Mouse (Mus musculus) liver, adult 2 months (tissue): Measurements from ENCODE around the gene Prss57. TPM values are rescaled to one million over a fixed set of nuclear protein-coding genes. Genes with fewer than 3 reads are reported as not detected.

Experiments used
- DNase-seq: peaks from one replicate; pipeline ENCODE4 v3.0.0-alpha.2; 2011; ENCODE audit warnings: low read depth, low spot score; ENCODE audit errors: extremely low read depth
- H3K27ac ChIP-seq: fragments of 200-500 bp; replicated peaks from 2 replicates; pipeline ENCODE4 v1.5.1; 2012; ENCODE audit warnings: low read depth, mild to moderate bottlenecking, control low read depth, inconsistent platforms, low read length; ENCODE audit not compliant: insufficient read depth
- H3K27me3 ChIP-seq: fragments of 200-500 bp; 2 replicates; pipeline ENCODE4 v1.6.1; 2012; ENCODE audit warnings: mild to moderate bottlenecking, moderate library complexity, low read length, inconsistent platforms; ENCODE audit not compliant: control insufficient read depth, insufficient read depth
- H3K36me3 ChIP-seq: fragments of 200-500 bp; 2 replicates; pipeline ENCODE4 v1.6.1; 2012; ENCODE audit warnings: low read length, inconsistent platforms; ENCODE audit not compliant: control insufficient read depth, insufficient read depth
- H3K4me1 ChIP-seq: fragments of 200-500 bp; 2 replicates; pipeline ENCODE4 v1.6.1; 2011; ENCODE audit warnings: low read length; ENCODE audit not compliant: control insufficient read depth, insufficient read depth
- H3K4me3 ChIP-seq: fragments of 200-500 bp; 2 replicates; pipeline ENCODE4 v1.5.1; 2011; ENCODE audit warnings: low read depth, mild to moderate bottlenecking, control low read depth, low read length, moderate library complexity; ENCODE audit not compliant: insufficient read depth
- H3K79me2 ChIP-seq: fragments of 200-500 bp; 2 replicates; pipeline ENCODE4 v1.6.1; 2012; ENCODE audit warnings: inconsistent platforms, mild to moderate bottlenecking, low read length, moderate library complexity; ENCODE audit not compliant: control insufficient read depth, insufficient read depth
- H3K9ac ChIP-seq: fragments of 200-500 bp; 2 replicates; pipeline ENCODE4 v1.6.1; 2012; ENCODE audit warnings: low read depth, mild to moderate bottlenecking, control low read depth, inconsistent platforms, low read length
- CTCF ChIP-seq: fragments of 200-500 bp; IDR thresholded peaks from 2 replicates; pipeline ENCODE4 v1.5.1; 2011; ENCODE audit warnings: low read depth, low read length, control low read depth
- POLR2A ChIP-seq: fragments of 200-500 bp; IDR thresholded peaks from 2 replicates; pipeline ENCODE4 v1.6.1; 2011; ENCODE audit warnings: low read length, control low read depth; ENCODE audit not compliant: insufficient read depth; ENCODE audit errors: extremely low read depth
- WGBS: fragments of 180-500 bp; shearing (Covaris S2); methylation state at CpG from one replicate; pipeline ENCODE4 v1.1.7; 2018; 5-methylcytosine and 5-hydroxymethylcytosine counted together
- polyA plus RNA-seq: library from polyadenylated mRNA; depleted of rRNA; stranded (reverse); fragments of >200 nt; gene quantifications from 2 replicates; pipeline ENCODE4 v1.2.3, GENCODE M21; 2012
- total RNA-seq: library from RNA; depleted of rRNA; stranded (reverse); fragments of >200 nt; gene quantifications from 2 replicates; pipeline ENCODE4 v1.2.3, GENCODE M21; 2014

Gene Prss57
- total and polyA plus RNA-seq, 2 experiments = not detected

- Histone ChIP-seq H3K36me3 (no peaks in the 10 kb centered on the region), H3K27ac (peak overlapping the region; percentile 17; the same call in 1 of the 2 replicates), H3K4me1 (peaks cover 10% of the 10 kb centered on the region), H3K4me3 (no peak overlapping the region), H3K27me3 (no peaks in the 10 kb centered on the region), H3K79me2 (no peaks in the 10 kb centered on the region), H3K9ac (no peak overlapping the region)
- 57% methylated on average over 5 of the region's 5 CpGs for WGBS
- DNase-seq = peak; percentile 80
- TF ChIP-seq CTCF (no peak), POLR2A (no peak)
Measured at GRCm38 (mm10) chr10:79814271-79814842, 23.6 kb upstream of the Prss57 start.

- DNase-seq = peak; percentile 40
- Histone ChIP-seq H3K4me3 (no peak overlapping the region), H3K4me1 (peaks cover 10% of the 10 kb centered on the region), H3K27ac (no peak overlapping the region), H3K9ac (no peak overlapping the region), H3K36me3 (no peaks in the 10 kb centered on the region), H3K27me3 (no peaks in the 10 kb centered on the region), H3K79me2 (no peaks in the 10 kb centered on the region)
- WGBS = 28% methylated on average over 15 of the region's 15 CpGs
- no peak for TF ChIP-seq POLR2A
- peak; percentile 99 for TF ChIP-seq CTCF
Measured at GRCm38 (mm10) chr10:79811736-79812637, 21.2 kb upstream of the Prss57 start.

- Histone ChIP-seq H3K27me3 (no peaks in the 10 kb centered on the region), H3K79me2 (no peaks in the 10 kb centered on the region), H3K27ac (no peak overlapping the region), H3K4me3 (no peak overlapping the region), H3K4me1 (no peaks in the 10 kb centered on the region), H3K9ac (no peak overlapping the region), H3K36me3 (no peaks in the 10 kb centered on the region)
- TF ChIP-seq CTCF (no peak), POLR2A (no peak)
- WGBS = 76% methylated on average over 11 of the region's 11 CpGs
- no peak for DNase-seq
Measured at GRCm38 (mm10) chr10:79808728-79809127, 18.0 kb upstream of the Prss57 start.

- peaks cover 4% of the 10 kb centered on the region for H3K4me1 ChIP-seq
- no peak for DNase-seq
- WGBS = 78% methylated on average over 11 of the region's 11 CpGs
- H3K9ac ChIP-seq = no peak overlapping the region
- H3K79me2 ChIP-seq = no peaks in the 10 kb centered on the region
- H3K27ac ChIP-seq = no peak overlapping the region
- H3K36me3 ChIP-seq = no peaks in the 10 kb centered on the region
- H3K27me3 ChIP-seq = no peaks in the 10 kb centered on the region
- no peak overlapping the region for H3K4me3 ChIP-seq
- TF ChIP-seq POLR2A (no peak), CTCF (no peak)
Measured at GRCm38 (mm10) chr10:79807826-79808225, 17.1 kb upstream of the Prss57 start.

- no peaks in the 10 kb centered on the region for H3K36me3 ChIP-seq
- H3K4me3 ChIP-seq = no peak overlapping the region
- no peaks in the 10 kb centered on the region for H3K79me2 ChIP-seq
- H3K4me1 ChIP-seq = peaks cover 10% of the 10 kb centered on the region
- H3K9ac ChIP-seq = no peak overlapping the region
- no peak for DNase-seq
- H3K27ac ChIP-seq = no peak overlapping the region
- H3K27me3 ChIP-seq = no peaks in the 10 kb centered on the region
- 81% methylated on average over 10 of the region's 10 CpGs for WGBS
- TF ChIP-seq CTCF = no peak
- no peak for TF ChIP-seq POLR2A
Measured at GRCm38 (mm10) chr10:79806972-79807371, 16.2 kb upstream of the Prss57 start.
